Mouse (Mus musculus): ENCODE results near the gene Rsc1a1.
A peak's percentile ranks its signal among the peaks of the same experiment; 100 is the strongest.

Rsc1a1 gene

GRCm38 (mm10) chr4:141685499-141685898, at the start of gene Rsc1a1:
Rsc1a1 (minus strand) TSS chr4:141685599.
- no peak for DNase-seq

- no peak for DNase-seq
These were observed 49.8 kb upstream of the Rsc1a1 start for GRCm38 (mm10) chr4:141735206-141735560.

- peak; percentile 90 for DNase-seq
These were observed 49.2 kb upstream of the Rsc1a1 start for GRCm38 (mm10) chr4:141734446-141735205.

- no peak for DNase-seq
These were observed 46.4 kb upstream of the Rsc1a1 start for GRCm38 (mm10) chr4:141731766-141732165.

DNA sequence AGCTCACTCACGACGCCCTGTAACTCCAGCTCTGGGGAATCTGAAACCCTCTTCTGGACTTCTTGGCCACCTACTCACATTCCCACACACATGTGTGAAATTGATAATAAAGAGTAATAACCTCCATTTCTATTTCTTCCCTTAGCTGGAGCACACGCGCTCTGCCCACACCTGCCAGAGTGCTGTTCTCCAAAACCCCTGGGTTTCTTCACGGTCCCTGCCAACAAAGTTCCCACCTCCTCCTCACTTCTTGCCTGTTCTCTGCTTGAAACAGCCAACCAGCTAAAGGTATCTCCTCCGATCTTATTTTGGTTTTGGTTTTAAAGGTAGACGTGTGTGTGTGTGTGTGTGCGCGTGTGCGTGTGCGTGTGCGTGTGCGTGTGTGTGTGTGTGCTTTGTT, 45.0 kb upstream of the Rsc1a1 start:
- DNase-seq, result no peak

DNA sequence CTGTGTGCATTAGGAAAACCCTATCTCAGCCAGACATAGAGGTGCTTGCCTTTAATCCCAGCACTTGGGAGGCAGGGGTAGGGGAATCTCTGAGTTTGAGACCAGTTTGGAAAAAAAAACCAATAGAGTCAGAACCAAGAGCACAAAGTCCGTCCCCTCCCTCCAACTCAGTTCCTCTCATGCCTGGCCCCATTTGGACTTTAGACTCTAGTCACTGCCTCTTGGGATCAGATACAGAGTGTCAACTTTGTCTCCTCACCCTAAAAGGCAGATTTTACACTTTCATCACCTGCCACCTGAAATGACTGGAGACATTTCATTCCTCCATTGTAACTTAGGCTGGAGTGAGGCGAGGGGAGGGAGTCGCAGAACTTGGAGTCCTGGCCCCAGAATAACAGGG, 43.9 kb upstream of the Rsc1a1 start:
- peak; percentile 59 for DNase-seq

- DNase-seq, result peak; percentile 54
These were observed 40.3 kb upstream of the Rsc1a1 start for GRCm38 (mm10) chr4:141725738-141726137.

DNA sequence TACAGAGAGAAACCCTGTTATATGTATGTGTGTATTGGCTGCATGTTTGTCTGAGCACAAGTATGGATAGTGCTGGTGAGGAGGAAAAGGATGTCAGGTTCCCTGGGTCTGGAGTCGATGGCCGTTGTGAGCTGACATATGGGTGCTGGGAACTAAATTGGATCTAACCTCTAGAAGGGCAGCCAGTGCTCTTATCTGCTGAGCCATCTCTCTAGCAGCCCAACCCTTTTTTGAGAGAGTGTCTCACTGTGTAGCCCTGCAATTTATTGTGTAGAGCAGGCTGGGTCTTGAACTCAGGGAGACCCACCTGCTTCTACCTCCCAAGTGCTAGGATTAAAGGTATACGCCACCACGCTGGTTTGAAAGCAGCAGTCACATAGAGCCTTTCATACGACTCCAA, 39.9 kb upstream of the Rsc1a1 start:
- no peak for DNase-seq

DNA sequence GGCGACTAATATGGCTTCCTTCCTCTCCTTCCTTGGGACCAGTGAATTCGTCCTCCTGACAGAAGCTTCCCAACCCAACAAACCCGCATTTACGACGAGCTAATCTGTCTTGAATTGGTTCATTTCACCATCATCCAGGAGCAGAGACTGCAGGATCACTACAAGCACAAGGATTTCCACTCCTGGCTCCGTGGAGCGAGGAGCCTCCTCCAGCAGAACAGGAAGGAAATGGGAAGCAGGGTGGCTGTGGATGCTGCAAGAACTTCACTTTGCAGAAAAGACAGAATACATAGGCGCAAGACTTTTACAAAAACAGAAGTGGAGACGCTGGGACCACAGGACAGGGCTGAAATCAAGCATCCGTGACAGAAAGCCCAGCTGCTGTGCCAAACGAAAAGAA, 39.2 kb upstream of the Rsc1a1 start:
- no peak for DNase-seq

DNA sequence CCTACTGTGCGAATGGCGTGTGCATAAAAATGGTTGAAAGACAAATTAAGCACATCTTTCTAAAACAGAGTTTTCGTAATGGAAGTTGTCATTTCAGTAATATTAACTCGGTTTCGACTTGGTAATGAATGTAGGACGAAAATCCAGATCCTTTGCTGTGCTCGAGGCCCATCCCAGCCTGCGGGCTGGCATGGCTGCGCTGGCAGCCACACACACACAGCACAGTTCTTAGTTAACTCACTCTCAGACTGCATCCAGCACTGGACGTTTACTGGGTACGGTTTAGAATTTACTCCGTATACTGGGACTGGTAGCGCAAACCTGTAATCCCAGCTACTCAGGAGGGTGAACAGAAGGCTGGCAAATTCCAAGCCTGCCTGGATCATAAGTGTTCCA, 38.3 kb upstream of the Rsc1a1 start:
- DNase-seq, result no peak

DNA sequence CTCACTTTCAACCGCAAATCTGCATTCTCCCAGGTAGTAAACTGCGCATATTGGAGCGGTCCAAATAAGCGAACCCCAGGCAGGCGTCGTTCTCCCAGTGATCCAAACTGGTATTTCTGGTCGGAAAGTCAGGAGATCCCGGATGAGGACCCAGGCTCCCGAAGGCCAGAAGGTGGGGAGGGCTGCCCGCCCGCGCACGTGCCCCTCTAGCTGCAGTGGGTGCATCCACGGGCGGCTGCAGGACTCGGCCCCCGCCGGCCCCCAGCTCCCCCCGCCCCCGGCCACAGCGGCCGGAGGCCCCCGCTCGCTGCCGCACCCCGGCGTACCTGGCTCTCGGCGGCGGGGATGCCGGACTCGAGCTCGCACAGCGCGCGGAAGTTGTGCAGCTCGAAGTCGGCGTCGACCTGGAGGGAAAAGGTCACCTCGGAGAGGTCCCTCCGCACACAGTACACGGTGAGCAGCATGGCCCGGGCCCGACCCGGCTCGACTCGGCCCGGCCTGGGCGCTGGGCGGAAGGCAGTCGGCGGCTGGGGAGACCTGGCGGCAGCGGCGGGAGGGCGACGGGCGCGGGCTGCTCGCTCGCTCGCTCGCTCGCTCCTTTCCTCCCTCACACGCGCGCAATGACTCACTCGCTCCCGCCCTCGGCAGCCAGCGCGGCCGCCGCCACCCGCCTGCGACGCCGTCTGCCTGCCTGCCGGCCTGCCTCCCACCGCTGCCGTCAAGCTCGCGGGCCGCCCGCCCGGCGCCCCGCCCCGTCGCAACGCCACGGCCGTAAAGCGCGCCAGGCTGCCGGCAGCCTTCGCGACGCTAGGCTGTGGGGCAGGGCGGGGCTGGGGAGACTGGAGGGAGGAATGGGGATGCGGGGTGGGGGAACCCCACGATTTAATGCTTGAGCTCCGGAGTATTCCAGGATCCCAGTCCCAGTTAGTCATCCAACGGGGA, 37.6 kb upstream of the Rsc1a1 start, which contains the start of gene Ddi2:
TSS of gene Ddi2 (minus strand) at position 689 of the 942 bp plus-strand sequence.
- peak; percentile 92 for DNase-seq

DNA sequence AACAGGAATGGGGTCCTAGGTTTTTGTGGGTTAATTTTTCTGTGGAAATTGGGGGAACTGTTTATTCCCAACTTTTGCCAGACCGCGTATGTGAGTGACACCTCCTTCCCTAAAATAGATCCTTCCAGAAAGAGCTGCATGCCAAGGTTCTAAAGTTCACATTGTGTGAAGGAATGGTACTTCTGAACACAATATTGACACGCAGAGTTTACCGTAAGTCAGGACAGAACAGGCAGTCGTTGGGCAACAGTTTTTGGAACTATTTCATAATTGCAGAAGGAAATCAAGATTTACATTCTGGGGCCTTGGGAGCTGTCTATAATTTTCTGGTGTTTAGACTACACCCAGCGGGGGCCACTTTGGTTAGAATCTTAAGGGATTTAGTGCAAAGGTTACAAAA, 36.6 kb upstream of the Rsc1a1 start:
- DNase-seq, result no peak

DNA sequence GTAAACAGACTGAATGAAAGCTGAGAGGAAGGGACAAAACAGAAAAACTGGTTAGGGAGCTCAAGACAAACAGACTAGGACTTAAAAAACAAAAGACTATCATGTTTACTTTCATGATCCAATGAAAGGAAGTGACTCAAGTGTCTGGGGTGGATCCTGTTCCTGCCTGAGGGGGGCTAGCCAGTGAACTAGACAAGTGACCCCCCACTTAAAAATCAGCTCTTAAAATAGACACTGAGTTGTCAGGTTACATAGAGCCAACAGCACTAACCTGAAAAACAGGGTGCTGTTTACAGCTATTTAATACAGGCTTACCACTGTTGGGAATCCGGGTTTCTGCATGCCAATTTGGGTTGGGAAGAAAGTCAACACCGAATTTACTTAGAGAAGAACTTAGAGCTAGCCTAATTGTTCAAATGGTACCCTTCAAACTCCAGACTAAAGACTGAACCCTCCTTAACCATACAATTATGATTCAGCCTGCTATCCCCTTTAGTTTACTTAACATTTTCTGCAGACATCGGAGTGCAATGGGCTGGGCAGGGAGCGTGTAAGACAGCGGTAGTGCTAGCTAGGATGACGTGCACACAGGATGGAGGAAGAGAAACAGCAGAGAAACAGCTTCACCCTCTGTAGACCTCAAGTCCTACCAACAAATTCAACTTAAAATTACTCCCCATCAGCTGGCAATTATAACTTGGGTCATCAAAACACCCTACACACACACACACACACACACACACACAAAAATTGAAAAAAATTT, 35.5 kb upstream of the Rsc1a1 start:
- no peak for DNase-seq

DNA sequence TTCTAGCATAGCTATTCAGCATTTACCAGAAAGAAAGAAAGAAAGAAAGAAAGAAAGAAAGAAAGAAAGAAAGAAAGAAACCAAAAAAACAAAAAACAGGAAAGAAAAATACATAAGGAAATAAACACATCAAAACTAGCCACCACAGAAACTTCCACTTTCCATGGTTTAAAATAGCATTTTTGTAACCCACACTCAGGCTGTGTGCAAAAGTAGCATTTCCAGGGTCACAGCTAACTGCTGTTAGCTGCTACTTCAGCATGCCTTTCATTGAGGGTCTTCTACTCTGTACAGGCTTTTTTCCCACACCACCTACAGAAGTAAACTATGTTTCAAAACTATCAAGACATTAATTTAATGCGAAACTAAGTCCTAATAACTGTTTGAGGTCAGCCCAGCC, 33.9 kb upstream of the Rsc1a1 start:
- no peak for DNase-seq

DNA sequence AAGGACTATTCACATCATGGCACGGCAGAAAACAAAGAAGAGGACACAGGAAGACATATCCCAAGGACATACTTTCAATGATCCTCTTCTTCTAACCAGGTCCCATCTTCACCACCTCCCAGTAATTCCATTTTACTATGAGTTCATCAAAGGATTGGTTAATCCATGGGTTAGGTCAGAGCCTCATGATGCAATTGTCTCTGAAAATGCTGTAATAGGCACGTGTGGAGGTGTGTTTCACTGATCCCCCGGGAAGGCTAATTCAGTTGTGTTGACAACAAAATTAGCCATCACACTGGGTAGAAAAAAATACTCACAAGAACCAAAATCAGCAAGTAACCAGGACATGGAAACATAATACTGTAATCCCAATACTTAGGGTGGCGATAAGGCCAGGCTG, 32.2 kb upstream of the Rsc1a1 start:
- DNase-seq, result no peak

DNA sequence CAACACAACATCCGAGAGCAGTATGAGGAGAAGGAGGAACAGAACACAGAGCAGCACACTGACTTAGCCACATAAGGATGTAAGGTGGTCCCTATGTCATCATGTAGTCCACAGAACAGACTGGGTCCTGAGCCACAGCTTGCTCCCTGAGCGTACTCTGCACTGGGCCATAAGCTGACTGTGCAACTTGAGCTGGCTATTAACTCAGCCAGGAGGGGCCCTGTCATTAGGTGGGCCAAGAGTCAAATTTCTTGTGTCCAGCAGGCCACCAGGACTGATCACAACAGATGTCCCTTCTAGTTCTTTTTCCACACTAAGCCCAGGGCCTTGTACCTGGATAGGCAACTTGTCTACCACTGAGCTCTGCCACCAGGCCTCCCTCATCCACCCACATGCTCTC, 29.6 kb upstream of the Rsc1a1 start:
- DNase-seq, result no peak

GRCm38 (mm10) chr4:141713598-141714142, 28.3 kb upstream of the Rsc1a1 start:
- DNase-seq, result no peak

GRCm38 (mm10) chr4:141711250-141711649, 25.9 kb upstream of the Rsc1a1 start:
- DNase-seq, result no peak

DNA sequence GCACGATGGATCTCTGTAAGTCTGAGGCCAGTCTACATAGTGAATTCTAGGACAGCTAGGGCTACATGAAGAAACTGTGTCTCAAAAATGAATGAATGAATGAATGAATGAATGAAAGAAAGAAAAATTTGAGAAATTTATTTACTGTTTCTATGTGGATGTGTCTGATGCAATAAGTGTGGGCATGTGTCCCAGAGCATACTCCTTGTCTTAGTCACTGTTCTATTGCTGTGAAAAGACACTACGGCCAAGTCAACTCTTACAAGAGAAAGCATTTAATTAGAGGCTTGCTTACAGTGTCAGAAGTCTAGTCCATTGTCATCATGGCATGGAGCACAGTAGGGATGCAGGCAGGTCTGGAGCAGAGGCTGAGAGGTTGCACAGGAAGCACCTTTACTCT, 23.6 kb upstream of the Rsc1a1 start:
- DNase-seq, result no peak

DNA sequence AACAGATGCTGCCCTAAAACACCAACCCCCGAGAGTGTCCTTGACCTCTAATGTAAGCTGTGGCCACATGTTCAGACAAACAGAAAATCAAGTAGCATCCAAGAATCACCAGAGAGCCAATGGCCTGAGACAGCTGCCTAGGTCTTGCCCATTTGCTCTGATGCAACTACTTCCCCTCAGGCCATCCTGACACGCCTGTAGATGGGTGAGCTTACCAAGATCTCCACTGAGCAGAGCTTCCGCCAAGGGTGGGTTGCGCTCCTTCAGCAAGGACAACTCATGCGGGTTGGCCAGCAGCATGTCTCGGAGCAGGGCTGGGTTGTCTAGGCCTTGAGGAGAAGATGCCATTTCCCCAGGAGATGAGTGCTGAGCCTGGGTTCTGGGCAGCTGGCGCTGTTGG, 22.6 kb upstream of the Rsc1a1 start:
- DNase-seq, result no peak

GRCm38 (mm10) chr4:141705331-141705730, 19.9 kb upstream of the Rsc1a1 start:
- no peak for DNase-seq

GRCm38 (mm10) chr4:141704625-141705024, 19.2 kb upstream of the Rsc1a1 start:
- no peak for DNase-seq

- no peak for DNase-seq
These were observed 9.3 kb upstream of the Rsc1a1 start for GRCm38 (mm10) chr4:141694719-141695118.
